Mouse (Mus musculus): ENCODE results near the gene Nol4l. TPM values are rescaled to one million over a fixed set of nuclear protein-coding genes. Genes with fewer than 3 reads are reported as not detected.

Nol4l gene
- total RNA-seq, 2 experiments from 2014 or later, result 1.8 to 6.1 TPM

GRCm38 (mm10) chr2:153426931-153427330 is 102.8 kb downstream of the Nol4l start:
- no peak for ATAC-seq (replicated peaks; ENCODE audit: low FRiP score, poor library complexity, severe bottlenecking)

- ATAC-seq (replicated peaks; ENCODE audit: low FRiP score, poor library complexity, severe bottlenecking), result no peak
Measured at GRCm38 (mm10) chr2:153425998-153426670, 103.6 kb downstream of the Nol4l start.

- no peak for ATAC-seq (replicated peaks; ENCODE audit: low FRiP score, poor library complexity, severe bottlenecking)
Measured at GRCm38 (mm10) chr2:153425124-153425844, 104.5 kb downstream of the Nol4l start.

GRCm38 (mm10) chr2:153424557-153424956 is 105.2 kb downstream of the Nol4l start:
- ATAC-seq (replicated peaks; ENCODE audit: low FRiP score, poor library complexity, severe bottlenecking), result no peak

- ATAC-seq (replicated peaks; ENCODE audit: low FRiP score, poor library complexity, severe bottlenecking), result no peak
Measured at GRCm38 (mm10) chr2:153423113-153423512, 106.7 kb downstream of the Nol4l start.

GRCm38 (mm10) chr2:153422051-153422450 is 107.7 kb downstream of the Nol4l start:
- ATAC-seq (replicated peaks; ENCODE audit: low FRiP score, poor library complexity, severe bottlenecking), result no peak

GRCm38 (mm10) chr2:153421233-153421632 is 108.5 kb downstream of the Nol4l start:
- ATAC-seq (replicated peaks; ENCODE audit: low FRiP score, poor library complexity, severe bottlenecking), result no peak

GRCm38 (mm10) chr2:153418381-153418780 is 111.4 kb downstream of the Nol4l start:
- ATAC-seq (replicated peaks; ENCODE audit: low FRiP score, poor library complexity, severe bottlenecking), result no peak

GRCm38 (mm10) chr2:153417841-153418240 is 111.9 kb downstream of the Nol4l start:
- ATAC-seq (replicated peaks; ENCODE audit: low FRiP score, poor library complexity, severe bottlenecking), result no peak

GRCm38 (mm10) chr2:153414607-153415006 is 115.2 kb downstream of the Nol4l start:
- ATAC-seq (replicated peaks; ENCODE audit: low FRiP score, poor library complexity, severe bottlenecking), result no peak

- ATAC-seq (replicated peaks; ENCODE audit: low FRiP score, poor library complexity, severe bottlenecking), result no peak
Measured at GRCm38 (mm10) chr2:153412563-153412962, 117.2 kb downstream of the Nol4l start.

- ATAC-seq (replicated peaks; ENCODE audit: low FRiP score, poor library complexity, severe bottlenecking), result no peak
Measured at GRCm38 (mm10) chr2:153411557-153411956, 118.2 kb downstream of the Nol4l start.

GRCm38 (mm10) chr2:153408971-153409370 is 120.8 kb downstream of the Nol4l start:
- no peak for ATAC-seq (replicated peaks; ENCODE audit: low FRiP score, poor library complexity, severe bottlenecking)

GRCm38 (mm10) chr2:153406882-153407281 is 122.9 kb downstream of the Nol4l start:
- ATAC-seq (replicated peaks; ENCODE audit: low FRiP score, poor library complexity, severe bottlenecking), result no peak

GRCm38 (mm10) chr2:153404882-153405281 is 124.9 kb downstream of the Nol4l start:
- ATAC-seq (replicated peaks; ENCODE audit: low FRiP score, poor library complexity, severe bottlenecking), result no peak

GRCm38 (mm10) chr2:153404062-153404461 is 125.7 kb downstream of the Nol4l start:
- ATAC-seq (replicated peaks; ENCODE audit: low FRiP score, poor library complexity, severe bottlenecking), result no peak

- no peak for ATAC-seq (replicated peaks; ENCODE audit: low FRiP score, poor library complexity, severe bottlenecking)
Measured at GRCm38 (mm10) chr2:153399166-153399565, 130.6 kb downstream of the Nol4l start.

GRCm38 (mm10) chr2:153397790-153398515 is 131.8 kb downstream of the Nol4l start:
- no peak for ATAC-seq (replicated peaks; ENCODE audit: low FRiP score, poor library complexity, severe bottlenecking)

- no peak for ATAC-seq (replicated peaks; ENCODE audit: low FRiP score, poor library complexity, severe bottlenecking)
Measured at GRCm38 (mm10) chr2:153393045-153393444, 136.7 kb downstream of the Nol4l start.

- 0 out of 2 replicates have a peak, but pooled peaks have one; percentile 36 for ATAC-seq (replicated peaks; ENCODE audit: low FRiP score, poor library complexity, severe bottlenecking)
Measured at GRCm38 (mm10) chr2:153389831-153390230, 139.9 kb downstream of the Nol4l start.

GRCm38 (mm10) chr2:153380479-153380878 is 149.3 kb downstream of the Nol4l start:
- no peak for ATAC-seq (replicated peaks; ENCODE audit: low FRiP score, poor library complexity, severe bottlenecking)
